In the genomic region with DNA sequence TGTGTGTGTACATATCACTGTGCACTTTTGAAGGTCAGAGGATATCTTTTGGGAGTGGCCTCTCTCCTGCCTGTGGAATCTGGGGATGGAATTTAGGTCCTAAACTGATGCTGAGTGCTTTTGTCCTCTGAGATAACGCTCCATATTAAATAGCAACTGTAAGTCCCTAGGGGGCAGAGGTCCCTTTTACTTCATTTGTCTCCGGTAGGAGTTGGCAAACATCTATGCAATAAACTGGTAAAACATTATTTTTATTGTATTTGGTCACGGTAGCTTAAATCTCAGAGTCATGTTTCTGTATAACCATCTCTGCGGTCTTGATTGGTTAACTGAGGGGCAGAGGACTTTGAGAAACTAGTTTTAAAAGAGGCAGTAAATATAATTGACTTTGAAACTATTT, we compare ENCODE assay signal across 19 mouse cellular contexts.
"Had no signal": no experiment of that assay in that cellular context is flagged by ENCODE, and none has a peak within 500 bp of the region (broad histone marks: within the 10 kb centered on the region; RNA-seq: fewer than 3 reads in every experiment).

No protein-coding gene starts in this region.

- H3K27ac ChIP-seq: midbrain, embryonic 10.5 days; midbrain, embryonic 12.5 days; neural tube, embryonic 13.5 days; neural tube, embryonic 15.5 days had no signal

- H3K27me3 ChIP-seq: neural tube, embryonic 15.5 days had no signal

- H3K4me3 ChIP-seq: midbrain, embryonic 10.5 days; midbrain, embryonic 12.5 days; myocyte; neural tube, embryonic 13.5 days; neural tube, embryonic 15.5 days had no signal

- H3K4me2 ChIP-seq: lung, embryonic 14.5 days; midbrain, embryonic 12.5 days; neural tube, embryonic 13.5 days; neural tube, embryonic 15.5 days had no signal

- H3K9ac ChIP-seq: lung, embryonic 14.5 days; midbrain, embryonic 12.5 days; neural tube, embryonic 13.5 days; neural tube, embryonic 15.5 days had no signal

- H3K9me3 ChIP-seq: midbrain, embryonic 10.5 days had no signal

- H3K36me3 ChIP-seq: midbrain, embryonic 10.5 days; midbrain, embryonic 12.5 days; neural tube, embryonic 13.5 days; neural tube, embryonic 15.5 days had no signal

- DNase-seq: lung, adult 18-20 months; lung, embryonic 14.5 days; lung, postnatal 10 days; lung, postnatal 4 days; midbrain, embryonic 14.5 days; retina, postnatal 1 day; right cerebral cortex, adult 18-20 months; right cerebral cortex, postnatal 25 days; right cerebral cortex, postnatal 4 days; spleen, adult 18-20 months; thymus, adult 18-20 months; thymus, postnatal 14 days; thymus, postnatal 4 days had no signal

- ATAC-seq: midbrain, embryonic 16.5 days had no signal
